Mouse (Mus musculus): Measurements from ENCODE around the gene Dnase2a. TPM values are rescaled to one million over a fixed set of nuclear protein-coding genes. Genes with fewer than 3 reads are reported as not detected.

The Dnase2a gene
- total RNA-seq, 4 experiments from 2014 or later, result 12.5 to 28.7 (median 22.2) TPM

DNA sequence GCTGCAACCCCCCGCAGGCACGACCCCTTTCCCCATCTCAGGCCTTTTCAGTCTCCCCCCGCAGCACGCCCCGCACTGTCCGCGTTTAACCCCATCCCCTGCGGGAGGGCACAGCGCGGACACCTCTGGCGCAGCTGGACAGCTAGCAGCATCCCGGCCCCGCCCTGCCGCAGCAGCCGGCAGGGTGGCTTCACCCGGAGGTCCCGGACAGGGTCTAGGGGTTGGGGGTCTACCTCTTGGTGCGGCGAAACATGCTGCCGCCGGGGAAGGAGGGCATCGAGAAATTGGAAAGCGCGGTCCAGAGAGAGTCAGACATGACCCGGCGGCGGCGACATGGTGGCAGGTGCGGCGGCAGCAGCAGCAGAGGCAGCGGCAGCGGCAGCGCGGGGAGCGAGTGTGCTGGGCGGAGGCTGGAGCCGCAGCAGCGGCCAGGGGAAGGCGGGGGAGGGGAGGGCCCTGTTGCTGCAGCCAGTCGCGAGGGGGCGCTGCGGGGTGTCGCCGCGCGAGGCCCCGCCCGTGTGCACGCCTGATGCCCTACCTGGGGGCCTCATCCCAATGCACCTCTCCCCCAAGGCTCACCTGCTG, 28.7 kb downstream of the Dnase2a start, which contains the start of gene Mast1:
Gene Mast1 (minus strand): TSS at position 398 of the 585 bp plus-strand sequence.
- no peak for DNase-seq

DNA sequence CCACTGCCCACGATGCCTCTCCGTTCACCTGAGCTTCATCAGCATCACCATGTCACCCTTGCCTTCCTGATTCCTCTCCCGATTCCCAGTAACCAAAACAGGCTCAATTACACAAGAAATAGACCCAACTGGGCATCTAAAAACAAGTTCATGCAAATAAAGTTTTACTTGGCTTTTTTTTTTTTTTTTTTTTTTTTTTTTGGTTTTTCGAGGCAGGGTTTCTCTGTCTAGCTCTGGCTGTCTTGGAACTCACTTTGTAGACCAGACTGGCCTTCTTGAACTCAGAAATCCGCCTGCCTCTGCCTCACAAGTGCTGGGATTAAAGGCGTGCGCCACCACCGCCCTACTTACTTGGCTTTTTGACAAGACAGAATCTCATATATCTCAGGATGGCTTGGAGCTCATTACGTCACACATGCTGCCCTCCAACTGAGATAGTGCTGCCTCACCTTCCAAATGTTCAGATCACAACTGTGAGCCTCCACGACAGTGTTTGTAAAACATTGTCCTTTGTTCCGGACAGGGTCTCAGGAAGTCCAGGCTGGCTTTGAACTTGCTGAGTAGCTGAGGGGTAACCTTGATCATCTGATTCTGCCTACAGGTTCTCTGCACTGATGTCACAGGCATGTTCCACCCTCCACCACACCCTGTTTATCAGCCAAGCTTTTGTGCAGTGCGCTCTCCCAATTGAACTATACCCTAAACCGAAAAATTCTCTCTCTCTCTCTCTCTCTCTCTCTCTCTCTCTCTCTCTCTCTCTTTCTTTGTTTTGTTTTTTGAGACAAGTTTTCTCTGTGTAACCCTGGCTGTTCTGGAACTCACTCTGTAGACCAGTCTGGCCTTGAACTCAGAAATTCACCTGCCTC, 29.5 kb downstream of the Dnase2a start:
- no peak for DNase-seq

DNA sequence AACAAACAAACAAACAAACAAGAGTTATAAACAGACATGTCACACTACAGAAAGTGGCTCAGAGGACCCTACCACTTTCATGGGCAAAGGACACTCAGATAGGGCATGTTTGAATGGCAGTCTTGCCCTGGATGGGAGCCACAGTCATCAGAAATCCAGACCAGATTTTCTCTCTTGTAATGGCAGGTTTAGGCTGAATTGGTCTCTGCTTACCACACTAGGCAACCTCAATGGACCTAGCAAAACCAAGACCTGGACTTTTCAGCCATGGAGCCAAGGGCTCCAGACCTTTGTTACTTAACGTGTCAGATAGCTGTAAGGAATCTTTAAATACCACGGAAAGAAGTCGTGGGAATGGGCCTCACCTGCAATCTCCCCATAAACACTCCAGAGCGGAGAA, 35.3 kb downstream of the Dnase2a start:
- DNase-seq, result no peak

DNA sequence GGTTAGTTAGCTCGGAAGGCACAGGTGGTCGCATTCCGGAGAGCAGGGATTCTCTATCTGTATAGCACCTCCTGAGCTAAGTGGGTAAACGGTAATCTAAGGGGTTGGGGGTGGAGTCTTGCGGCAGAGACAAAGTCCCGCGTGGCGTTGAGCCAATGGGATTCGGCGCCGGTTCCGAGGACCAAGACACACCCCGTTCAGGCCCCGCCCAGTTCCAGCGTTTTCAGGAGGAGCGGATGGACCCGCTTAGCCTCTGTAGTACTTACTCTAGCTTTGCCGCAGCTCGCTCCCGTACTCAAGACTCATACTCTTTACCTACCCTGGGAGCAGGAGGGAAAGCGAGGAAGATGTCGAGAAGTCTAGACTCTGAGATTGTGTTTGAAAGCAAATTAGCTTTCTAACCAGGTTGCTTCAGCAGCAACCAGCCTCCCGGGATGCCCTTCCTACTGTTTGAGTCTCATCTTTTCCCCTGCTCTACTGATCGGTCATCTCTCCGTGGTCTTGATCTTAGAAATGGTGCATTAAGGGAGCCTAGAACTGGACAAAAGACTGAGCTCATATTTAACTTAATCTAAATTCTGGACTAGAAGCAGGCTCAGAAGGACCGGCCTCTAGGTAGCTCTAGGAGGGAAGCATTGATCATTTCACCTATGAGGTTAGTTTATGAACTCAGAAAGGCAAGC, 36.3 kb downstream of the Dnase2a start:
- DNase-seq, result no peak

DNA sequence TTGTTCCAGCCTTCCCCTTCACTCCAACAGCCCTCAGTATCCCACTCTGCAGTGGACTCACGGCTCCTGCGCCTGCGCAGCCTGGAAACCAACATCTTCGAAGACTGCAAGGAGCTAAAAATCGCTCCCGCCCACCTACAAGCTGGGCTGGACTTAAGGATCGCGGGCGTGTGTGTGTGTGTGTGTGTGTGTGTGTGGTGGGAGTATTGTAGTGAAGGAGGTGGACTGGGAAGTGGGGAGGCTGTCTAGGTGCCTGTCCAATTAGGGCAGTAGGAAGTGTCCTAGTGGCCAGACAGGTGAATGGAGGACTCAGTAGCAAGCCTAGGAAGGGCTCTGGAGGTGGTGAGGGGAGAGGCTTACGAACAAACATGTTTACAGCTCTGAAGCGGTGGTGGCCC, 36.9 kb downstream of the Dnase2a start:
- DNase-seq, result no peak

DNA sequence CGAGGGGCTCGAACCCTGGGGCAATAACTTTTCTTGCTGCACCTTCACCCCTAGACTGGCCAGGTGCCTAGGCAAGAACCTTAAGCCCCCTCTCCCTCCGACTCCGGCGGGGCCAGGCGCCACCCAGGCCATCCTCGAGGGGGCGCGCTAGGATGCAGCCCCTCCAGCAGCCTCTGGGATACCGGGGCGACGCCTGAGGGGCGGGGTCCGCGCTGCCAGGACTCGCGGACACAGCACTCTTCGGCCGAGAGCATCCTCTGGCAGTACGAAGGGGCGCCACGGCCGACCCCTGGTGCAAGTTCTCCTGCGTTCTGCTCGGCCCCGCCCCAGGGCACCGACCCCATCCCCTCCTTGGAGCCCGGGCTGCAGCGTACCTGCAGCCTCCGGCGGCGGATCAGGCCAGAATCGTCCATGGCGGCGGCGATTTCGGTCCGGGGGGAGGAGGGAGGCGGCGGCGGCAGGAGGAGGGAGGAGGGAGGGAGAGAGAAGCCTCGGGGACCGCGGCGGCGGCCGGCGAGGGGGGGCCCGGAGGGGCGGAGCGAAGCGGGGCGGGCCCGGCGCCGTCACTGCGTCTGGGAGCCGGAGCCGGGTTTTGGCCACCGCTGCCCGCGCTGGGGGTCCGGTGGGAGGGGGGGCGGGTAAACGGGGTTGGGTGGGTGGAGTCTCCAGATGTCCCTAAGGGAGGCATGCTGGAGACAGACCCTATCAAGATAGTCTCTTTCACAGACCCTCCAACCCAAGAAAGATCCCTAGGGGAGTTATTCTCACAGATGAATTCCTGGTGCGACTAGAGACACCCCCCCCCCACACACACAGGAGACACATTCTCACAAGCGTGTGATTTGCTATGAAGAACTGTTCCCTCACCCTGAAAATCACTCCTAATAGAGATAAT, 37.5 kb downstream of the Dnase2a start:
- DNase-seq, result no peak

DNA sequence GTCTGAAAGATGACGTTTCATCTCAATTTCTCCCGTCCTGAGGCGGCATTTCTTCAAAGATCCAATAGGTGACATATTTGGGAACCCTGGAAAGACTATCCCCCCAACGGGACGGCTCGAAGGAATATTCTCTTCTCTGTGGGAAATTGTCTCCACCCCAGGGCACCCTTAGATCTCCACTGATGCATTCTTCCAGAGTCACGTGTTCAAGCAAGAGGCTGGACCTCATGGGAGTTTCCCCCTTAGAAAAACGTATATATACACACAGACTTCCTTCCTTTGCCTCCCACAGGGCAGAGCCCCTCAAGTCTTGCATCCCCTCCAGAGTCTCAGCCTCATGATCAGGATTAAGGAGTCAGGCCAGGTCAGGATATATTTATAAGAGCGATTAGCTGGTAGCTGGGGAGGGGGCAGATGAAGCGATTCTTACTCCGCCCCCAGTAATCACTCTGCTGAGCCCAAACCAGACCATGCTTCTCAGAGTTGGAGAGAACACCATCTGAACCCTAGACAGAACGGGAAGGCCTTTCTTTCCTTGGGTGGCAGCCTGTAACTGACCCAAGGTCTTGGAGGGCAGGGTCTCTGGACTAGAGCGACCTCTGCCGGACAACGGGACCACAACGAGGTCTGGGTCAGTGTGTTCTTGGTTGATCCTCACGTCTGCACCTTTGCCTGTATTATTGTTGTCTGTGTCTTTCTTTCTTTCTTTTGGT, 38.3 kb downstream of the Dnase2a start, which contains the start of gene Rtbdn:
Gene Rtbdn (plus strand): TSS at position 464 of the 713 bp plus-strand sequence.
- DNase-seq, result no peak

DNA sequence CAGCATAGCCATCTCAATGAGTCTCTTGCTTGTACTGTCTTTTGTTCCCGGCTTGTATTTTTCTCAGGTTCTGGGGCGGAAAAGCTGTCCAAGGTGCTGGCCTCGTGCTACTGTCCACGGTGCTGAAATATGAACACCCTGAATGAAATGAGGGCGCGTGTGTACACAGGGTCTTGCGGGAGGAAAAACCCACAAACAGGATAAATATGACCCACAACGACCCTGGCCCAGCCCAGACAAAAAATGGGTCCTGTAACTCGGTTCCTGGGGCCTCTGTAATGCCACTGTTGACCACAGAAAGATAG, 38.8 kb downstream of the Dnase2a start:
- no peak for DNase-seq

DNA sequence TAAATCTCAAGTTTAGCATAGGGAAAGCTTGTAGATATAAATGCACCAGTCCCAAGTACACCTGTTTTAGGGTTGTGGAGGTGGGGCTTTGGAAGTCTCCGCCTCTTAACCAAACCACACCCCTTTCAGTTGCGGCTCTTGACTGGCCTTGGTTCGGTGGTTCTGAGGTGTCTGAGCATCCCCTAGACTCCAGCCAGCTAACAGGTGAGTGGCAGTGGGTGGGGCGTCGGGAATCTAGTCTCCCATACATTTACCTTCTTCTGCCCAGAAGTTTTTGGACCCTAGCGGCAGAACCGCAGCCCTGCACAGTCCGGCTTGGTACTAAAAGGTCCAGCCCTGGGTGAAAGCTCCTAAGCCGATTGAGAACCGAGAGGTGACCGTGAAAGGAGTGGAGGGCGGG, 41.4 kb downstream of the Dnase2a start:
- no peak for DNase-seq

DNA sequence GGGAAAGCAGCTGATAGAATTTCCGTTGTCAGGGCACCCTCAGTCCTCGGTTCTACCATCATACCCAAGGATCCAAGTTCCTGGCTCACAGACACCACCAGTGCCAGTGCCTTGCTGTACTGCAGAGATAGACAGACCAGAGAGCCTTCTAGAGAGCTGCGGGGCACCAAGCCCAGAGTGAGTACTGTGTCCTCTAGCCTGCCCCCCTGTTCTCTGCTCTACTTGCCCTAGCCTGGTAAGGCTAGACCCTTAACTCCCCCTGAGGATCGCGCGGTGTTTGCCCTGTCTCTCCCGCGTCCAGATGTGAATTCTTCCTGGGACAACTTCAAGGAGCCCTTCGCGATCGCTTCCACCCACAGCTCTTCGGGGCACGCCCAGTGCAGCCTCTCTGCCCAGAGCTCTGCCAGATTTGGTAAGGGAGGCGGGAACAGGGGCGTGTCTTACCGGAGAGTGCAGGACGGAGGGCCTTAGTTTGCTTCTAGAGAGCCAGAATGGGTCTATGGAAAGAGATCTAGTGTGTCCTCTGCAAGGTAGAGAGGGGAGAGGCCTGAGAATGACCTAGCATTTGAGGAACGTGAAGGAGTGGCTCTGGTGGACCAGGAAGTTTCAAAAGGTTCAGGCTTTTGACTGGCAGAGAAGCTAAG, 44.4 kb downstream of the Dnase2a start:
- DNase-seq, result peak; percentile 52

DNA sequence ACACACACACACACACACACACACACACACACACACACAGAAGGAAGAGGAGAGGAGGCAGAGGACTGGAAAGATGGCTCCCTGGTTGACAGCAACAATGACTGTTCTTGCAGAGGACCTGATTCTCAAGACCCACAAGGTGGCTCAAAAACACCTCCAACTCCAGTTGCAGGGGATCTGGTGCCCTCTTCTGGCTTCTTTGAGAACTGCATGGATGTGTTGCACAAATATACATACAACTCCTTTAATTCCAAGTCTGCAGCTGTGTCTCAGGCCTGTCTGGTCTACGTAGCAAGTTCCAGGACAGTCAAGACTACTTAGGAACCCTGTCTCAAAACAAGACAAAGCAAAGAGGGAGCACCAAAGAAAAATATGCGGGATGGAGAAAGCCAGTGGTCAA, 48.4 kb downstream of the Dnase2a start:
- no peak for DNase-seq

DNA sequence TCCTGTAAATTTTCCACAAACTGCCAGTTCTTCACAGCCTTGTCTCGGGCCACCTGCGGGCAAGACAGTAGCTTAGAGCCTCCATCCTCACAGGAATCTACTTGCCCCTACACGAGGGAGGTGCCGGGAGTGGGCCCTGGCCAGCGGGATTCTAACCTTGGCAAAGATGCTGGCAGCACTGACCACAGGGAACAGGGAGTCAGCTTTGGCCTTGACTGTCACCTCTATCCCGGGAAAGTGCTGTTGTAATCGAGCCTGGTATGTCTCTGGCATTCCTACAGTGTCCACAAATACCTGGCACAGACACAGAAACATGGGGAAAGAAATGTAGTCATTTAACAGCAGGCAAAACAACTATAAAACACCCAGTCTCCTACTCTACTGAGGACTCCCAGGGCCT, 51.5 kb downstream of the Dnase2a start:
- peak; percentile 76 for DNase-seq

DNA sequence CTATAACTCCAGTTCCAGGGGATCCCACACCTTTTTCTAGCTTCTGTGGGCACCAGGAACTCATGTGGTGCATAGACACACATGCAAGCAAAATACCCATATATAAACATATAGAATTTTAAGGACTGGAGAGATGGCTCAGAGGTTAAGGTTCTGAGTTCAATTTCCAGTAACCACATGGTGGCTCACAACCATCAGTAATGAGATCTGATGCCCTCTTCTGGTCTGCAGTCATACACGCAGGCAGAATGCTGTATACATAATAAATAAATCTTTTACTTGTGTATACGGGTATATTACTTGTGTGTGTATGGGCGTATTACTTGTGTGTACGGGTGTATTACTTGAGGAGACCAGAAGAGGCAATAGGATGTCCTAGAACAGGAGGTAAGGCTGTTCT, 55.6 kb downstream of the Dnase2a start:
- DNase-seq, result no peak

DNA sequence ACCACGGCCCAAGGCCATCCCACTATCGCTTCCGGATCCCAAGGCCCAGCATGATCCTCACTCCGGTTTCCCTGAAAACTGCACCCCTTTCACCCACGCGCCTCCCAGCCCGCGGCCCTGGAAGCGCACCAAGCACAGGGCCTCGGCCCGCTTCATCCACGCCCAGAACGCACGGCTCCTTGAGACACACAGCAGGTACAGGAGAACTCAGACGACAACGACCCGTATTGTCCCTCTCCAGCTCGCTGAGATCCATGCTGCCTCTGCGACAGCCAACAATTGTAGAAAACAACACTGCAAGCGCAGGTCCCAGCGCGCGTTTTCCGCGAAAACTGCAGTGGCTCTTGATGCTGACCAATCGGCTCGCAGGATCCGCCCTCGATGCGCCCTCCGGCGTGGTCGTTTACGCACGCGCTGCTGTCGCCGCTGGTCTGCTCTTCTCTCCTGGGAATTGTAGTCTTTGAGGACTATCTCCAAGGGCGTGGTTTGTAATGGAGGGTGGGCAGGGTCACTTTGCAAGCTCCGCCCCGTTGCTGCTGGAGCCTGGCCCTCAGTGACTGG, 57.5 kb downstream of the Dnase2a start:
- peak; percentile 95 for DNase-seq

DNA sequence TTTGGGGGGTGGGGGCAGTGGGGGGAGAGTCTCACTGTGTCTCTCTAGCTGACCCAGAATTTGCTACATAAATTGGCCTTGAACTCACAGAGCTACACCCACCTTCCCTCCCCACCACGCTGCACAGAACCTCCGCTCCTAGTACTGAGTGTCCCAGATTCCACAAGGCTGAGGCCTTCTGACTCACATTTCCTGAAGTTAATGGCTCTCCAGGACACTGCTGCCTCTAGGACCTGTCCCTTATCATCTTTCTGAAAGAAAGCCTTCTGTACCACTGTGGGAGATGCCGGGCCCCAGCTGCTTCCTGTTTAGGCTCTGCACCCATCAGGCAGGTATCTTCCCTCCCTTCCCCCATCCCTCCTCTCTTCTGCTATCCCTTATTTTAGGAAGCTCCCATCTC, 58.2 kb downstream of the Dnase2a start:
- peak; percentile 67 for DNase-seq

DNA sequence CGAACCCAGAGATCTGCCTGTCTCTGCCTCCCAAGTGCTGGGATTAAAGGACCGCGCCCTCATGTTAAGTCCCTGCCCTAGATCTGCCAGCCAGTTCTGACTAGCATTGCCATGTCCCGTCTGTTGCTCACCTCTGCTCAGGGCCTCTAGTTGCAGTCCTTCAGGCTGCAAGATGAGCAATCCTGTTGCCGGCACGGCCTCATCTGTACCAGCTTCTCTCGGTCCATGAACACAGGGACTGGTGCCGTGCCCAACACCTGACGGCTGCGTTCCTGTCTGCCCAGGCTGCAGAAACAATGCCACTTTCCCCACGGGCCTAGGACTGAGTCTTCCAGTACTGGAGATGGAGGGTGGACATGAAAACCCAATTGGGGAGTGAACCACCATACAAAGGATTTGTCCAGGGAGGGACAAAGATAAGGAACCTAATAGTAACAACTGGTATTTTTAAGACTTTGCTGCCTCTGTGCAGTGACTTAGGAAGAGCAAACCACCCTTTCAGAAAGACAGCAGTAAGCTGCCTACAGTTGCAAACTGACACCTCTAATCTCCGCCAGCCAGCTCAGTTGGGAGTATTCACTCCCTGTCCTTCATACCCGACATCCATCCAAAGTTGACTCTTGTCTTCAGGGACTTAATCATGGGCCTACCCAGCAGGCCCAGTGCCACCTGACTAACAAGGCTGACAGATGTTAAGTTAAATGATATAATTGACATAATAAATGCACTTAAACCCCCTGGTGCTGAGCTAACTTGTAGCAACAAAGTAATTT, 59.4 kb downstream of the Dnase2a start:
- no peak for DNase-seq

DNA sequence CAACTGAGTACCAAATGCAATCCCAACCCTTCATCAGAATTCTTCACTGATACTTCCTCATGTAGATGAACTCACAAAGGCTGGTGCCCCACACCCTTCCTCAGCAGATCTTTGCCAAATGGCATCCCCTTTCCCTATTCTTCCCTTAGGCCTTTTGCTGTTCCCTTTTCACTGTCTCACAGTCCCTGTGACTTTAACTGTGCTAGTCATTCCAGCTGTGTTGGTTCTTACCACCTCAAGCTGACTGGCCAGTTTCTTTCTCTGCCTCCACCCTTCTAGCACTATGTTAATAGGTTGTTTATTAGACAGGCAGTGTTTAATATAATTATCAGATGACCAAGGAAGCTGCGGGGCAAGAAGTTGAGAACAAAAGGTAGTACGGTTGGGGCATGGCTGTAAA, 60.3 kb downstream of the Dnase2a start:
- no peak for DNase-seq

DNA sequence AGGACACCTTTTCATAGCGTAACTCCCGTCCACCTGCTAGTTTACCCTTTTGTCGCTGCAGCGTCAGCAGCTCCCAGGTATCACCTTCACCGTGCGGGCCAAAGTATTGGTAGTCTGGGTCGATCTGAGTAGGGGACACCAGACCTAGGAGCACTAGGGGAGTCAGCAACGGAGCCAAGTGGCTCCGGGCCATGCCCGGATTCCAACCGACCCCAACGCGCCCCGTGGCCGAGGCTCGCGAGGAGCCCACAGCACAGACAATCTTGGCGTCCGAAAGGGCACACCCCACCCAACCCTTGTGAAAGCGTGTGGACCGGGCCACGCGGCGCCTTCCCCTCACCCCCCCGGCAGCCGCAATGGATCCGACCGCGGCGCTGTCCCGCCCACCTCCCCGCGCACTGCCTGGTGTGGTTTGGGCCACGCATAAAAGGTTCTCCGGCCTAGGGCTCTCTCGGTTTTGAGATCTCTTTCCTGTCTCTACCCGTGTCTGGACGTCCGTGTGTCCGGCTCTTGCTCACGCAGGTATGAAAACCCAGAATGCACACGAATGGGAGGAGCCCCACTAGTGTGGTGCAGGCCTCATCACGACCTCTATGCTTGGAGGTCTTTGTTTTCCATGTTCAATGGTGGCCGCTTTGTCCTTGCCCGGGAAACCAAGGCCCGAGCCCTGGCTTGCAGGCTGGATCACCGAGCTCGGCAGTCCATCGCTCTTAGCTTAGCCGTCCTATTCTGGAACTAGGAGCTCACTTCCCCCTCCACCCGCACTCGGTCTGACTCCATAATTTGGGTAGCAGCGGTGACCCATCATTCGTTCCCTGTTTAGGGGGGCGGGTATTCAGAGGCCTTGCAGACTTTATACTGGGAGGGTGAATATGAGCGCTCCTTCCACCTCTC, 61.1 kb downstream of the Dnase2a start, which contains the start of the genes Gm49661, Prdx2 and Rnaseh2a:
Gene Gm49661 (minus strand): TSS at position 193 of the 894 bp plus-strand sequence.
Gene Prdx2 (plus strand): TSS at position 347 of the 894 bp plus-strand sequence.
Gene Rnaseh2a (minus strand): TSS at position 527 of the 894 bp plus-strand sequence.
- DNase-seq, result peak; percentile 63
